Mouse (Mus musculus): Measurements from ENCODE around the gene Prkd2. TPM values are rescaled to one million over a fixed set of nuclear protein-coding genes. Genes with fewer than 3 reads are reported as not detected.
A peak's percentile ranks its signal among the peaks of the same experiment; 100 is the strongest.

Gene Prkd2
- polyA plus RNA-seq, 1 experiment from 2014 or later, result 6.3 TPM

- ATAC-seq (ENCODE audit: low read depth), result no peak
Measured at GRCm38 (mm10) chr7:16830449-16830848, 12.3 kb upstream of the Prkd2 start.

GRCm38 (mm10) chr7:16837916-16838803 lies 4.5 kb upstream of the Prkd2 start:
- no peak overlapping the region for H3K4me3 ChIP-seq
- ATAC-seq (ENCODE audit: low read depth), result no peak
- H3K4me2 ChIP-seq, result no peak overlapping the region
- H3K27ac ChIP-seq (replicated peaks), result no peak overlapping the region
- H3K36me3 ChIP-seq, result peaks cover 82% of the 10 kb centered on the region
- 94% methylated on average over 18 of the region's 18 CpGs for WGBS
- H3K9me3 ChIP-seq, result no peaks in the 10 kb centered on the region
- H3K9ac ChIP-seq, result no peak overlapping the region
- H3K4me1 ChIP-seq (replicated peaks), result peaks cover 7% of the 10 kb centered on the region
- H3K27me3 ChIP-seq, result no peaks in the 10 kb centered on the region

More at GRCm38 (mm10) chr7:16830449-16830848, 12.3 kb upstream of the Prkd2 start:
- H3K9me3 ChIP-seq, result no peaks in the 10 kb centered on the region
- H3K27ac ChIP-seq (replicated peaks), result no peak overlapping the region
- peaks cover 6% of the 10 kb centered on the region for H3K4me1 ChIP-seq (replicated peaks)
- no peak overlapping the region for H3K9ac ChIP-seq
- 95% methylated on average over 9 of the region's 9 CpGs for WGBS
- no peak overlapping the region for H3K4me2 ChIP-seq
- no peak overlapping the region for H3K4me3 ChIP-seq
- no peaks in the 10 kb centered on the region for H3K27me3 ChIP-seq
- H3K36me3 ChIP-seq, result peaks cover 99% of the 10 kb centered on the region

DNA sequence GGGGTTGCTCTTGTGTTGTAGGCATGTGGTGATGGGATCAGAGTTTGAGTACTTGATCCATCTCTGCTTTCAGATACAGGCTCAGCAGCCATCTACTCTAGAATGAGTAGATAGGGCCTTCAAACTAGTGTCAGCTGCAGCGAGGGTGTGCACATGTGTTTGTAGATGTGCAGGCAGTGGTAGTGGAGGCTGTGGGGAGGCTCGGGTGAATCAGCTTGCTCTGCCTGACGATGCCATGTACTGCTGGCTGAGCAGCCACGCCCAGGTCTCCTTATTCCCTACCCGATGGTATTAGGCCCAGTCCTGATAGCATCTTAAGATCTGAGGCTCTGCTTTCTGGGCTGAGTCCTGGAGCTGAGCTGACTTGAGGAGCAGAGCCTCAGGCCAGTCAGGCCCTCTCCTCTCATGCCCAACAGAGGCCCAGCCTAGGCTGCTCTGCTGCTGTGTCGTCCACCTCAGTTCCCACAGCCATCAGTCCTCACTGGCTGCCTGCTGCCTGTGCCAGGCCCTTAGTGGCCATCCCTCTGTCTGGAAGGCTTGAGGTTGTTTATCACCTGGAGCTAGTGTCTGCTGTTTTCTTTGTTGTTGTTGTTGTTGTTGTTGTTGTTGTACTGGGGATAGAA lies 3.8 kb upstream of the Prkd2 start:
- 84% methylated on average over 6 of the region's 6 CpGs for WGBS
- no peak overlapping the region for H3K4me3 ChIP-seq
- H3K27me3 ChIP-seq, result no peaks in the 10 kb centered on the region
- H3K9me3 ChIP-seq, result no peaks in the 10 kb centered on the region
- H3K36me3 ChIP-seq, result peaks cover 74% of the 10 kb centered on the region
- H3K9ac ChIP-seq, result no peak overlapping the region
- no peak for ATAC-seq (ENCODE audit: low read depth)
- H3K4me1 ChIP-seq (replicated peaks), result peaks cover 14% of the 10 kb centered on the region
- no peak overlapping the region for H3K27ac ChIP-seq (replicated peaks)
- H3K4me2 ChIP-seq, result no peak overlapping the region

GRCm38 (mm10) chr7:16839427-16840108 lies 3.1 kb upstream of the Prkd2 start:
- Histone ChIP-seq H3K4me1 (replicated peaks) (peaks cover 21% of the 10 kb centered on the region), H3K27me3 (no peaks in the 10 kb centered on the region), H3K27ac (replicated peaks) (no peak overlapping the region), H3K36me3 (peaks cover 68% of the 10 kb centered on the region), H3K4me2 (no peak overlapping the region), H3K9ac (no peak overlapping the region), H3K9me3 (no peaks in the 10 kb centered on the region), H3K4me3 (no peak overlapping the region)
- 96% methylated on average over 12 of the region's 12 CpGs for WGBS
- ATAC-seq (ENCODE audit: low read depth), result no peak

DNA sequence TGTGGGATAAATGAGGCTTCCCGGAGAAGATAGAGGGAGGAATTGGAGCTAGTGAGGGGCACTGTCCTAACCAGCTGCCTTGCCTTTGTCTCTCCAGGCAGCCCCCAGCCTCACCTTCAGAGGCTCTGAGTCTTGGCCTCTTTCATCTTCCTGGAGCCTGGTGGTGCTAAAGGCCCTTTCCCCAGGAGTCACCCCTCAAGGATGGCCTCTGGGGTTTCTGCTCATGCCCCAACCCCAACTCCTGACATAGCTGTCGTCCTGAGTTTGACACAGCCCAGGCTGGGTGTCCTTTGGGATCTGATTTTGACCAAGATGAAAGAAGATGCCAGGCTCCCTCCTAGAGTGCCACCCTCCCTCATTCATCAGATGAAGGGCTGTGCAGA lies 2.6 kb upstream of the Prkd2 start:
- no peak for ATAC-seq (ENCODE audit: low read depth)
- WGBS, result 90% methylated on average over 2 of the region's 2 CpGs
- Histone ChIP-seq H3K4me3 (no peak overlapping the region), H3K4me1 (replicated peaks) (peaks cover 26% of the 10 kb centered on the region), H3K27ac (replicated peaks) (no peak overlapping the region), H3K27me3 (no peaks in the 10 kb centered on the region), H3K9me3 (no peaks in the 10 kb centered on the region), H3K9ac (no peak overlapping the region), H3K4me2 (no peak overlapping the region), H3K36me3 (peaks cover 62% of the 10 kb centered on the region)

GRCm38 (mm10) chr7:16841078-16841477 lies 1.6 kb upstream of the Prkd2 start:
- 73% methylated on average over 4 of the region's 4 CpGs for WGBS
- no peak overlapping the region for H3K9ac ChIP-seq
- no peak; the same call in 1 of the 2 replicates for ATAC-seq (ENCODE audit: low read depth)
- 0 out of 2 replicates have a peak overlapping the region, but pooled peaks have one; percentile 69 for H3K27ac ChIP-seq (replicated peaks)
- H3K36me3 ChIP-seq, result peaks cover 55% of the 10 kb centered on the region
- no peaks in the 10 kb centered on the region for H3K27me3 ChIP-seq
- no peak overlapping the region for H3K4me3 ChIP-seq
- H3K4me2 ChIP-seq, result no peak overlapping the region
- peaks cover 34% of the 10 kb centered on the region for H3K4me1 ChIP-seq (replicated peaks)
- no peaks in the 10 kb centered on the region for H3K9me3 ChIP-seq

GRCm38 (mm10) chr7:16841561-16842560 lies 841 bp upstream of the Prkd2 start:
- H3K9me3 ChIP-seq, result no peaks in the 10 kb centered on the region
- H3K36me3 ChIP-seq, result peaks cover 51% of the 10 kb centered on the region
- H3K4me3 ChIP-seq, result peak overlapping the region; percentile 55
- peak overlapping the region; percentile 83; the same call in 1 of the 2 replicates for H3K9ac ChIP-seq
- no peaks in the 10 kb centered on the region for H3K27me3 ChIP-seq
- peak; percentile 2; the same call in 1 of the 2 replicates for ATAC-seq (ENCODE audit: low read depth)
- H3K4me2 ChIP-seq, result peak overlapping the region; percentile 97
- H3K4me1 ChIP-seq (replicated peaks), result peaks cover 34% of the 10 kb centered on the region
- peak overlapping the region; percentile 69 for H3K27ac ChIP-seq (replicated peaks)
- 43% methylated on average over 11 of the region's 11 CpGs for WGBS

DNA sequence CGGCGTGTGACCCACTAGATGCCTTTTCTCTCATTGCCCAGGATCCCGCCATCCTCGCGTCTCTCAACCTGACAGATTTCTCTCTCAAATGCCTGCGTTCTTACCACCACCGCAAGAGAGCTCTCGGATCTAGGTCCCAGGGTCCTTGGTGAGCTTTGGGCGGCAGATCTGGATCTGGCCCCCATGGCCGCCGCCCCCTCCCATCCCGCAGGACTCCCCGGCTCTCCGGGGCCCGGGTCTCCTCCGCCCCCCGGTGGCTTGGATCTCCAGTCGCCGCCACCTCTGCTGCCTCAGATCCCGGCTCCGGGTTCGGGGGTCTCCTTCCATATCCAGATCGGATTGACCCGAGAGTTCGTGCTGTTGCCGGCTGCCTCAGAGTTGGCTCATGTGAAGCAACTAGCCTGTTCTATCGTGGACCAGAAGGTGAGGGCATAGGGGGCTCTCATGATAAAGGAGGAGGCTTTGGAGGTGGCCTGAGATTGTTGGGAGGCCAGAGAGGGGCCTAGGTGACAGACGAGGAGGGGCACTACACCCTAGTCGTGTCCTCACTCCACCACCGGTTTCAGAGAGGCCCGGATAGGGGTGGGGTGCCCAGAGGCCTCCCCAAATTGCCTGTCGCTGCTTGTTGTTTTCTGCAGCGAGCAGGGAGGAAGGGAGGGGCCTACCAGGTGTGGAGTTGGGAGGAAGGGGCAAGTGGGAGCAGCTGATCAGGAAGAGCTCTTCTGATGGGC lies 904 bp downstream of the Prkd2 start:
- H3K4me2 ChIP-seq, result peak overlapping the region; percentile 97
- peaks cover 34% of the 10 kb centered on the region for H3K36me3 ChIP-seq
- ATAC-seq (ENCODE audit: low read depth), result 0 out of 2 replicates have a peak, but pooled peaks have one; percentile 8
- peak overlapping the region; percentile 69 for H3K27ac ChIP-seq (replicated peaks)
- peak overlapping the region; percentile 55 for H3K4me3 ChIP-seq
- WGBS, result 2% methylated on average over 33 of the region's 33 CpGs
- peaks cover 34% of the 10 kb centered on the region for H3K4me1 ChIP-seq (replicated peaks)
- H3K27me3 ChIP-seq, result no peaks in the 10 kb centered on the region
- no peaks in the 10 kb centered on the region for H3K9me3 ChIP-seq
- peak overlapping the region; percentile 83 for H3K9ac ChIP-seq

DNA sequence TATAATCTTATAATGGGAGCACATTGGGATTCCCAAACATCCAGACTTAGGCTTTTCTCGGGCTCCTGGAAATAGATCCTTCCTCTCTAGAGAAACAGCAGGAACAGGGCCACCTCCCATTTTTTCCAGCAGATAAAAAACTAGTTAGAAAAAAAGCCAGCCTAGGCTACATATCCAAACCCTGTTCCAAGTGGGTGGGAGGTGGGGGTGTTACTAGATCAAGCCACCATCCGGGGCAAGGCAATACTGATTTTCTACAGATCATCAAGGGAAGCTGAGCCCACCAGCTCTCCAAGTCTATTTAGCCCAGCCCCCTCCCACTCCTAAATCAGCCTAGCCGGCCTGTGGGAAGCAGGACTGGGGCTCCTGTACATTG lies 2.0 kb downstream of the Prkd2 start:
- ATAC-seq (ENCODE audit: low read depth), result no peak
- peak overlapping the region; percentile 22 for H3K9ac ChIP-seq
- 52% methylated on average over 3 of the region's 3 CpGs for WGBS
- H3K27ac ChIP-seq (replicated peaks), result peak overlapping the region; percentile 52; the same call in 1 of the 2 replicates
- peak overlapping the region; percentile 97 for H3K4me2 ChIP-seq
- peak overlapping the region; percentile 55; the same call in 1 of the 2 replicates for H3K4me3 ChIP-seq
- H3K36me3 ChIP-seq, result peaks cover 33% of the 10 kb centered on the region
- H3K27me3 ChIP-seq, result no peaks in the 10 kb centered on the region
- H3K4me1 ChIP-seq (replicated peaks), result peaks cover 34% of the 10 kb centered on the region
- no peaks in the 10 kb centered on the region for H3K9me3 ChIP-seq

DNA sequence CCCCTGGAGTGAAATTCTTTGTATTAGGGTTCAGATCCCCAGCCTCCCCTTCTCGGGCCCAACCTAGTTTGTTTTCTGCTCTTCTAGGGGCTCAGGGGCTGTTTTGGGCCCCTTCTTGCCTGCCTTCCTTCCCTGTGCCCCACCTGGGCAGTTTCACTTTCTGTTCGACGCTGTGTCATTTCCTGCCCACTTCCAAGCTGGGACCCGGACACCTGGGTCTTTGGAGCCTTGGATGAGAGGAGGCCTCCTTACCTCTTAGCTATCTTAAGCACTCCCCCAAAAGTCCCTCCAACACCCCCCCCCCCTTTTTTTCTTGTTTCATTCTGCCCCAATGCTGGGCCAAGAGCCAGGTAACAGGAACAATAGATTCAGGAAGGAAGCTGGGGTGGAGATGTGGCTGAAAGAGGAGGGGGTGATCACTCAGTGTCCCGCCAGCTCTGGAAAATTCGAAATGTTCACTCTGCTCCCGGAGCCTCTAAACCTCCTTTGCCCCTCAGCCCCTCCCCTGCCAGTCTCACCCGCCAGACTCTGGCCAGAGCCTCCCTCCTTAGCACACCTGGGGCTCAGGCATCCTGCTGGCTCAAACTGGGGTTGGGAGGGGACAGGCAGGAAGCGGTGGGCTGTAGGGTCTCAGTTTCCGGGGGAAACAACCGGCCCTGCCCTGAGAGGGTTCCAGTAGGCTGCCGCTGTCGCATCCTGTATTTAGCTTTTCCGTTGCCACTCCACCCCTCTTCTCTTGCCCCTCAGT lies 2.5 kb downstream of the Prkd2 start:
- peak overlapping the region; percentile 22 for H3K9ac ChIP-seq
- no peaks in the 10 kb centered on the region for H3K27me3 ChIP-seq
- ATAC-seq (ENCODE audit: low read depth), result no peak
- WGBS, result 35% methylated on average over 14 of the region's 14 CpGs
- H3K4me1 ChIP-seq (replicated peaks), result peaks cover 34% of the 10 kb centered on the region
- H3K9me3 ChIP-seq, result no peaks in the 10 kb centered on the region
- peak overlapping the region; percentile 52; the same call in 1 of the 2 replicates for H3K27ac ChIP-seq (replicated peaks)
- peaks cover 33% of the 10 kb centered on the region for H3K36me3 ChIP-seq
- peak overlapping the region; percentile 97 for H3K4me2 ChIP-seq
- peak overlapping the region; percentile 55 for H3K4me3 ChIP-seq

All from neural tube, embryonic 13.5 days (tissue).